Mouse (Mus musculus) testis, postnatal 14 days (tissue): ENCODE data around the gene Ngp.

Source experiments
- DNase-seq: peaks from one replicate; pipeline ENCODE4 v3.0.0; 2021; ENCODE audit warnings: low spot score

Gene Ngp

GRCm38 (mm10) chr9:110433045-110433444 is 13.5 kb downstream of the Ngp start:
- DNase-seq = no peak

DNA sequence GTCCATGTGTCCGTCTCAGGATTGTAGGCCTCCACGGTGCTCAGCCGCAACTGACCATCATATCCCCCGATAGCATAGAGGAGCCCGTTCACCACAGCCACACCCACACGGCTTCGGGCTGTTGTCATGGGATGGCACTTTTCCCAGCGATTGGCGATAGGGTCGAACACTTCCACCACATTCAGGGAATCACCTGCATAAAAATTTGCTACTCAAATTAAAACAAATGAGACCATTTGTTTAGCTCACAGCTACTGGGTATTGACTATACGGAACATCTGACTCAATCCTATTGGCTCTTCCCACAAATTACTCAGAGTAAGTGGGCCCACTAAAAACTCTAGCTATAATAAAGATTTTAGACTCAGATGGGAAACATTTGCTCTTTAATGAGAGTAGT is 16.5 kb downstream of the Ngp start:
- DNase-seq = no peak

GRCm38 (mm10) chr9:110440049-110440448 is 20.5 kb downstream of the Ngp start:
- no peak for DNase-seq

- no peak for DNase-seq
Observed at GRCm38 (mm10) chr9:110440559-110440958, 21.0 kb downstream of the Ngp start.

DNA sequence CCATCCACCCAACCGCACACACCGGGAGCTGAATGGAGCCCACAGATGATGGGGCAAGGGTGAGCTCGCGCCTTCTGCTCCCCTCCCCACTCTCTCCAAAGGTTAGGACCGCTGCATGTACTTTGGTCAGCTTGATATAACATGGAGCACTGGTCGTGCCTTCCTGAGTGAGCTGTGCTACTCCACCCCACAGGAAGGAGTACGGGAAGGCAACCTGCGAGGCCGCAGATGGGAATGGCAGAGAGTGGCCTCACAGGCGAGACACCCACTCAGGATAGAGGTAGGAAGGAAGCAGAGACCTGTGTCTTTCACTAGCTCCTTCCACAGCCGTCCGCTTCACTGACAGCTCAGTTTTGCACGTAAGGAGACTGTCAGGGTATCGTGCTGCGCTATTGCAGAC is 28.8 kb downstream of the Ngp start:
- DNase-seq = no peak

GRCm38 (mm10) chr9:110448857-110449617 is 29.5 kb downstream of the Ngp start:
- peak; percentile 39 for DNase-seq

GRCm38 (mm10) chr9:110452523-110452922 is 33.0 kb downstream of the Ngp start:
- DNase-seq = no peak

DNA sequence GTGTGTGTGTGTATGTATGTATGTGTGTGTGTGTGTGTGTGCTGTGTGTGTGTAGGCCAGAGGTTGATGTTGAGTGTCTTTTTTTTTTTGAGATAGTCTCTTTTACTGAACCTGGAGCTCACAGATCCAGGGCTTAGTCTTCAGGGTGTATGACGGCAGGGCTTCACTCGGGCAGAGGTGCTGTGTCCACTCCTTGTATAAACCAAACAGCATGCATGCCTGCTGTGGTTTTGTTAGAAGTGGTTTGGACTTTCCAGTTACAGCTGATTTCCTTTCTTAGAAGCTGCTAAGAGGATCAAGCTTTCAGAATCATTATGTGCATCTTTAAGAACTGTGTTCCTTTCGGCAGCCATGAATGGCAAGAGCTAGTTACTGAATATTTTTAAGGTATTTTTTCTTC is 38.4 kb downstream of the Ngp start:
- DNase-seq = no peak

GRCm38 (mm10) chr9:110459145-110459727 is 39.7 kb downstream of the Ngp start:
- DNase-seq = no peak

DNA sequence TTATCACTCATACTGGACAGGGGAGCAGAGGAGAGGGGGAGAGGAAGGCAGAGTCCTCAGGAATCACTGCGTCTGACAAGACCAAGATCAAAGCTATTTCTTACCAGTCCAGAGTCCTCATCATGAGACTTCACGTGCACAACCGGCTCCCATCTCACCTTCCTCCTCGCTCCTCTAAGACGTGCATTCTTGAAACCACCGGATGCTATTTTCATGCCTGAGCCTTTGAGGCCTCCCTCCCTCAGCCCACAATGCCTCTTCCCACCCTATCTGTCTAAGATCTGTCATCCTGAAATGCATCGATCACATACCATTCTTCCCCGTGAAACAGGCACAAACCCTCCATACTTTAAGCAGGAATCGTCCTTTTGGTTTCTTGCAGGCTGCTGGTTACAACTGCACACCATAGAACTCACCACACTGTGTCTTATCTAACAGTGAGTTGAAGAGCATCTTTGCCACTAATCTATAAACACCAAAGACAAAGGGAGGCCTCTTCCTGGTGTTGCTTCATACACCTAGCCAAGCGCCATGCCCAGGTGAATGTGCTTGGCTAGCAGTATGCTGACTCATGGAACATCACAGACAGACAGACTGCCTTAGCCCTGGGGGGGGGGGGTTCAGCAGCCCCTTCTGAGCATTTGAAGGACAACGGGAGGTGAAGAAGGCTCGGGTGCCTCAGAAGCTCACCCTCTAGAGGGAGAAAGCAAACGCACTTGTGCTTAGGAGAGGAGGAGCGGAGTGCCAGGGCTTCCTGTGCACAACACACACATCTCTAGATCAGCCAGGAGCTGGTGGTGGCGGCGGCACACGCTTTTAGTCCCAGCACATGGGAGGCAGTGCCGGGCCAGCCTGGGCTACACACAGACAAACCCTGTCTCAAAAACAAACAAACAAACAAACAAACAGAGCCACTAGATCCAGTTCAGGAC is 41.6 kb downstream of the Ngp start:
- DNase-seq = no peak

DNA sequence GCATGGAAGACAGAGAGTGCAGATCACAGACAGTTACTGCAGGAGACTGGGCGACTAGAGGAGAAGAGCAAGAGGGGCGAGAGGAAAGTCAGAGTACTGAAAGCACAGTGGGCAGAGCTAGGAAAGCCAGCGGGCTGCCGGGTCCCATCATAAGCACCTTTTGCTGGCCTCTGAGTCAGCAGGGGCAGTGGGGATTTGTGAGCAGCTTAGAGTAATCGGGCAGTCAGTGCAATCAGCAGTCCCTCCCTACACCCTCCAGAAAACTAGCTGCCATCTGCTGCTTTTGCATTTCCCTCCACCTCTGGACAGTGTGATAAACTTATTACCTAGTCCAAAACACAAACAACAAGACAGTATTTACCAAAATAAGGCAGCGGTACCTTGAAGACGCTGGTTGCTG is 42.8 kb downstream of the Ngp start:
- no peak for DNase-seq

DNA sequence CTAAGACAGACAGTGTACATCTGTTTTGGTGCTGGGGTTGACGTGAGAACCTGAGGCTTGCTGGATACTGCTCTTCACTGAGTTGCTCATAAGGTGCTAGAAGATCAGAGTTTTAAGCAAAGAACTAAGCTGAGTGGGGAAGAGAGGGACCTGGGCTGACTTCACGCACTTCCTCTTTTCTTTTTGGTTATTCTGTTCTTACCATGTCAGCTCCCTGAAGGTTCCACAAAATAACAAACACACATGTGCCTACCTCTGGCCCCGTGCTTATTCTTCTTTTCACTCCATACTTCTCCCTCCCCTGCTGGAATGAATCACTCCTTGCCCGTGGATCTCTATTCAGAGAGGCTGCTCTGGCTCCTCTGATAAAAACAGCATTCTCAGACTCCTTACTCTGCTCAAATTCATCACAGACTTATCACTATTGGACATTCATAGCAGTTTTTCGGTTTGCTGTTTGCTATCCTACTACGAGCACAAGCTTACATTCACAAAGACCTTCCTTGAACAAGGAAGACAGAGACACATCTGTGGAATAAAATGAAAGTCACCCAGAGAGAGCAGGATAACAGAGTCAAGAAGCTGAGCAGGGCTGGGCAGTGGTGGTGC is 44.5 kb downstream of the Ngp start:
- DNase-seq = no peak

DNA sequence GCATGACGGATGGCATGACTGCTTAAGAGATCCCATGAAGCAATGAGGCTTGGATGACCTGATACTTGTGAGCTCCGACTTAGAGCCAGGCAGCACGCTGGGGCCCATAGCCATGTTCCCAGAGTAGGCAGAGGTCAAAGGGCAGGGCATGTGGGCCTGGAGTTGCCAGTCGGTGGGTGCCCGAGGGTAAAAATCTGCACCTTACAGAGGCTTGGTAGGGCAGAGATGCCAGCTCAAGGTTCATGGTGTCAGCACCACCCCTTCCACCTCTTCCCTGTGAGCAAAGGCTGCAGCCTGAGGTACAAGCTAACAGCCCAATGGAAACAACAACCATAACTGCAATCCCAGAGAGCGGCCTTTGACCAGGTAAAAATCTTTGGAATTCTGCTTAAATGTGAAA is 45.8 kb downstream of the Ngp start:
- DNase-seq = no peak

DNA sequence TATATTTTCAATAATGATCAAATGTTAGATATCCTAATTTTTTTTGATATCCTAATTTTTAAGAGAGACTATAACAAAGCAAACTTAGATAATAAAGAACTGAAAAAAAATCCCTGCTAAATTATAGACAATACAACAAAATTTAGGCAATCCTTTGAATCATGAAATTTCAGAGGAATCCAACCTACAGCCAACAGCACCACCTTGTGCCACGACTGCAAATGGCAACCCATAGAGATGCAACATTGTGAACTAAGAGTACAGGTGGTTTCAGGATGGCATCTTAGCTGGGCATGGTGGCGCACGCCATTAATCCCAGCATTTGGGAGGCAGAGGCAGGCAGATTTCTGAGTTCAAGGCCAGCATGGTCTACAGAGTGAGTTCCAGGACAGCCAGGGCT is 46.6 kb downstream of the Ngp start:
- no peak for DNase-seq
